Comparison of ENCODE assay signal across 8 mouse cellular contexts in genomic region chr15:88751564-88752402, GRCm38 (mm10). TPM values are rescaled to one million over a fixed set of nuclear protein-coding genes. Genes with fewer than 3 reads are reported as not detected.
DNase-seq lines count a peak whose midpoint lies in the region; ATAC-seq and TF ChIP-seq lines count a peak whose summit lies in the region.

Gene Zbed4 (plus strand): TSS chr15:88751660.

- no peaks in the 10 kb centered on the region for H3K27me3 ChIP-seq in kidney, adult 2 months (replicated peaks; ENCODE audit: control insufficient read depth, insufficient read depth, low read length)
- no peaks in the 10 kb centered on the region for H3K27me3 ChIP-seq in intestine, embryonic 15.5 days (replicated peaks)
- no peaks in the 10 kb centered on the region for H3K27me3 ChIP-seq in liver, embryonic 15.5 days

- peak; percentile 43 for DNase-seq in kidney, adult 2 months
- DNase-seq in kidney, adult 11 months = no peak
- peak; percentile 44 for DNase-seq in c-Kit-negative CD71-positive TER-119-positive erythroid progenitor cells, embryonic 14.5 days (ENCODE audit: low read depth, low spot score)
- DNase-seq in gastrocnemius, adult 8-10 months (ENCODE audit: low spot score in 2 of 2) = peak; percentile 17 to 30
- DNase-seq in natural killer cell, adult 2 months (ENCODE audit: low spot score in 2 of 2) = peak; percentile 44 to 69
- peak; percentile 72 for DNase-seq in testis, postnatal 10 days (ENCODE audit: low spot score)

- H3K9ac ChIP-seq in intestine, embryonic 15.5 days = peak within 1 kb of the TSS; percentile 78
- peak within 1 kb of the TSS; percentile 90 for H3K9ac ChIP-seq in liver, embryonic 15.5 days

- peak within 1 kb of the TSS; percentile 100 for H3K4me3 ChIP-seq in kidney, adult 2 months (ENCODE audit: insufficient read depth, low read depth, low read length)
- peak within 1 kb of the TSS; percentile 83 for H3K4me3 ChIP-seq in intestine, embryonic 15.5 days (replicated peaks)
- peak within 1 kb of the TSS; percentile 84 for H3K4me3 ChIP-seq in liver, embryonic 15.5 days (replicated peaks)

- no peak for TF ChIP-seq POLR2A in kidney, adult 2 months (IDR thresholded peaks at IDR 0.05; ENCODE audit: low read depth, low read length)

- ATAC-seq in intestine, embryonic 15.5 days = peak; percentile 30
- peak; percentile 59 for ATAC-seq in liver, embryonic 15.5 days (ENCODE audit: insufficient read depth)

- under 1% methylated on average over 115 of the region's 119 CpGs for WGBS in kidney, adult 2 months
- WGBS in intestine, embryonic 15.5 days = under 1% methylated on average over 65 of the region's 119 CpGs
- WGBS in liver, embryonic 15.5 days (ENCODE audit: insufficient replicate concordance) = under 1% methylated on average over 103 of the region's 119 CpGs

- no peak for TF ChIP-seq CTCF in kidney, adult 2 months (conservative IDR thresholded peaks at IDR 0.05; ENCODE audit: insufficient read depth, insufficient read length, low read depth, low read length)

- H3K36me3 ChIP-seq in kidney, adult 2 months (ENCODE audit: control insufficient read depth, insufficient read depth, low read length) = no peaks in the 10 kb centered on the region
- no peaks in the 10 kb centered on the region for H3K36me3 ChIP-seq in intestine, embryonic 15.5 days
- H3K36me3 ChIP-seq in liver, embryonic 15.5 days (replicated peaks) = peaks cover 21% of the 10 kb centered on the region

- H3K4me1 ChIP-seq in kidney, adult 2 months (ENCODE audit: control insufficient read depth, insufficient read depth, low read length) = peaks cover 8% of the 10 kb centered on the region
- H3K4me1 ChIP-seq in intestine, embryonic 15.5 days (replicated peaks) = peaks cover 8% of the 10 kb centered on the region; the same call in 1 of the 2 replicates
- H3K4me1 ChIP-seq in liver, embryonic 15.5 days (replicated peaks) = peaks cover 36% of the 10 kb centered on the region

- no peaks in the 10 kb centered on the region for H3K9me3 ChIP-seq in intestine, embryonic 15.5 days
- no peaks in the 10 kb centered on the region for H3K9me3 ChIP-seq in liver, embryonic 15.5 days (replicated peaks)

- peak within 1 kb of the TSS; percentile 90 for H3K27ac ChIP-seq in kidney, adult 2 months (ENCODE audit: insufficient read depth, low read depth, low read length)
- H3K27ac ChIP-seq in intestine, embryonic 15.5 days = peak within 1 kb of the TSS; percentile 85
- H3K27ac ChIP-seq in liver, embryonic 15.5 days (replicated peaks) = peak within 1 kb of the TSS; percentile 96

- H3K4me2 ChIP-seq in intestine, embryonic 15.5 days (replicated peaks) = peak within 1 kb of the TSS; percentile 78
- H3K4me2 ChIP-seq in liver, embryonic 15.5 days = peak within 1 kb of the TSS; percentile 93

RNA-seq across cellular contexts. Expression of gene Zbed4, which starts in this region (rescaled TPM):
- 5.2 and 5.6 TPM in 2 replicates for polyA plus RNA-seq in kidney, adult 2 months (2012; rRNA removed)
- 10 to 100 TPM; 15.4 to 21.4 (median 16.2) TPM for total RNA-seq in gastrocnemius, adult 8-10 months (2022)
- polyA plus RNA-seq in intestine, embryonic 15.5 days (2015; fragmentation: Nextera tagmentation; extraction: Ambion mirVana) = 14.0 and 14.7 TPM in 2 replicates
- 10.6 and 10.7 TPM in 2 replicates for polyA plus RNA-seq in liver, embryonic 15.5 days (2015; fragmentation: Nextera tagmentation; extraction: Ambion mirVana)
